Mouse (Mus musculus): ENCODE measurements at regions not wholly inside any gene's neighbourhood (a gene's known extent, or its start where the extent isn't known, plus 50 kb on each side); places are given as distances from the start of the nearest gene placed in this dataset.

DNA sequence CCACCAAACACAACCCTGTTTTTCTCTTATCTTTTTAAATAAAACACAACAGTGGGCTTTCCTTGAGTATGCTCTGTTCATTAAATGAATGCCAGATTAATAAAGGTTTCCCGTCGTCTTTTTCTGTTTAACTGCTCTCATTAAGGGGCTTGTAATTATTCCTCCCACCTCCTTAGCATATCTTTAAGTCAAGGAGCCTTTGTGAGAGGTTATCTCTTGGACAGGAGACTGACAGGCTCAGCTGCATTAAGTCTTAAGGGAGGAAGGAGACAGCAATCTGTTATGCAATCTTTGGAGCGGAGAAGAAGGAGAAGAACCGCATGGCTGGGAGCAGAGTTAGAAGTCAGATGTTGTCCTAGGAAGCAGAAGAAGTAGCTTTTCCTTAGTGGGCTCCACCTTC, 111.3 kb upstream of the Syt6 start:
- DNase-seq (ENCODE audit: low spot score) = no peak

DNA sequence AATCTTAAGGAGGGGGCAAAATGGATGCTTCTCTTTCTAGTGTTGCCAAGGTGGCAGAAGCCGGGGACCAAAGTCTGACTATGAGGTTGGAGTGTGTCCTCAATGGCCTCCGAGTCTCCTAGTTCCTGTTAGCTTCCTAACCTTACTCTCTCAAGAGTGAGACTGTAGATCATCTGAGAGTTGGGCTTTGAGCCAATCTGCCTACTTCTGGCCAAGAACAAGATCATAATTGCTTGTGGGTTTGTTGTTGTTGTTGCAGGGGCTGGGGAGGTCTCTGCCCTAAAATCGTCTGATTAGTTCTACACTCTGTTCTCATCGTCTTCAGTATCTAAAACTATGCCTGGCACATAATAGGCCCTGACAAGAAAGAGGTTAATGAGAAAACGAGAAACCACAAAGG, 110.8 kb upstream of the Syt6 start:
- no peak for DNase-seq (ENCODE audit: low spot score)

DNA sequence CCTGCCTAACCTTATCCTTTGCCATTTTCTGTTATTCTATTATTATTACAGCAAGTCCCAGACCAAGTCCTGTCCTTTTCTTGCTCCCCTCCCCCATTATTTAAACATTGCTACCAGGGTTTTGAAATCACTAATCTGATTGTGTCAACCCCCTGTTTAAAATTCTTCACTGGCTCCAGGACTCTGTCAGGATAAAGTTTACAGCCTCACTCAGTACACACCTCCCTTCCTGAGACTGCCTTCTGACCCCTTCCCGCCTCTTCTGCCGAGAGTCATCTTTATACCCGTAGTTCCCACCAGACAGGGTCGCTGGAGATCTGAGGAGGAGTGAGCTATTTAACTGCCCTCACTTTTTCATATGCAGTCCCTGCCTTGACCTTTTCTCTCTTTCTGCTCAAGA, 110.3 kb upstream of the Syt6 start:
- no peak for DNase-seq (ENCODE audit: low spot score)

DNA sequence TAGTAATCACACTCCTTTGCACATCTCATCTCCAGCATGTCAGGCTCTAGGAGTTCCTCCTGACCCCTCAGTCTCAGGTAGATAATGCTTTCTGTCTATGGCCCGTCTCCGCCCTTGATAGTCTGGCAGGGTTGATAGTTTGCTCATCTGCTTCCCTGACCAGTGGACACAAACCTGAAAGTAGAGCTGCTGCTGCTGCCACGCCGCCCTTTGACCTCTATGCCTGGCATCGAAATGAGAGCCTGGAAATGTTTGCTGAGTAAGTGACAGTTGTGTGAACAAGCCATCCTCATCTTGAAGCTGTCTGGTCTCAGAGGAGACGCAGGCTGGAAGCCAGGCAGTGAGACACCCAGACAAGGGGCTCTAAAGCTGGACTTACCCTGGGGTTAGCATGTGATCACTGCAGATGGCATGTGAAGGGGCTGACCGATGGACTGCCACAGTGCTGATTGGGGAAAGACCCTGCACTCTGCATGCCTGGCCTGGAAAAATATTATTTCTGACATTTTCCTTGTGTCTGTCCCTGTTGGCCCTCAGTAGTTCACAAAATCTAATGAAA, 109.8 kb upstream of the Syt6 start:
- no peak for DNase-seq (ENCODE audit: low spot score)

DNA sequence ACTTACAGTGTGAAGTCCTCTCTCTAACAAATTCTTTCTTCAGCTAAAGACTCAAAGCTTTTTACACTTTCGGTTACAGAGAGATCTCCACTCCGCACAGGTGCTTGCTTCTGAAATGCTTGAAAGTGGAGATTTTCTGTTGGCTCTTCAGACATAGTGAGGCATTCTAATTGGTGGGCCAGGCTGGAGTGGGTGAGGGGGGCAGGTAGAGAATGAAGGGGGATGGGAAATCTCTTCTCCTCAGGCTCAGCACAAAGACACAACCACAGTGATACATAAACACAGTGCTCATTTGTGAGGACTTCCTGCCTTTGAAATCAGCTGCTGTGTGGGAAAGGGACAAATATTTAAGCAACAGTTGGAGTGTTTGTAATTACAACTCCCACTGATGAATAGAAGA, 109.1 kb upstream of the Syt6 start:
- DNase-seq (ENCODE audit: low spot score) = peak; percentile 65

DNA sequence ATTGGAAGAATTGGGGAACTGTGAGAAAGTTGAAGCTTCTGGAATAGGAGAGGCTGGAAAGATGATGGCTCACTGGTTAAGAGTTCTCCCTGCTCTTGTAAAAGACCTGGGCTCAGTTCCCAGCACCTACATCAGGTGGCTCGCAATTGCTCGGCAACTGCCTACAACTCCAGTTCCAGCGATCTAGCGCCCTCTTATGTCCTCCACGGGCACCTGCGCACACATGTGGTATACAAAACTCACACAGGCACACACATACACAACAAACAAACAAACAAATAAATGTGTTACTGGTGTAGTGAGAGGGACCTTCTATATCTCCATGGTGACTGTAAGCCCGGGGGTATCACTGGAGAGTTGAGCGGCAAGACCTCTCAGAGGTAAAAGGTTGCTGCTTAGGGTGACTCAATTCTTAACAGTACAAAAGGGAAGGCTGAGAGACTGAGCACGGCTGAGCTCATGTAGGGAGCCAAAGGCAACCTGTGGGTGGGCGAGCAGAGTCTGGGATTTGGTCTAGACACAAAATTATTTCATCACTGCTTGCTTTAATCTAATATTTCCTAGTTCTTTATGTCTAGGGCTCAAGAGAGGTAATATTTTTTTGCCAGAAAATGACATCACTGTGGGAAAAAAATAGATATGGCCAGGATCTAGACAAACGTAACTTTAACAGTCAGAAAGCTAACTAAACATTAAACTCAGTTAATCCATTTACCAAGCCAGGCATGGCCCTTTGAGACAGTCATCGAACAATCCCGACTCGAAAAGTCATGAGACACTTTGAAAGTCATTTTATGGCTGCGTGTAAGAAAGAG, 104.2 kb upstream of the Syt6 start:
- no peak for DNase-seq (ENCODE audit: low spot score)

DNA sequence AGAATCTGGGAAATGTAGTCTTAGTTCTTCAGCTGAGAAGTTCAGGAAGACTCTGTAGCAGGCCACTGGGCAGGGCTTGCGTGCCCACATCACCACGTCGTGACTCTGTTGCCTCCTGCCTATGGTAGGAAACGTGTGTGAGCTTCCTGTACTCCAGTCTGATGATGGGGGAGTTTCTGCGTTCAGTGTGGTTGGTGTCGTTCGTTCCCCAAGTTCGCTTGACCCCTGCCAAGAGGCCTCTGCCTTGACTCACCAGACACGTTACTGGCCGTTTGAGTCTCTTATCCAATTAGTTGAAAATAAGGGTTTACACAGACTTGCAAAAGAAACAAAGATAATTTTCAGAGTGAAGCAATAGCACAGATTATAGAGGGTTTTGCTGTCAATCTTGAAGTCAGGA, 102.4 kb upstream of the Syt6 start:
- no peak for DNase-seq (ENCODE audit: low spot score)

DNA sequence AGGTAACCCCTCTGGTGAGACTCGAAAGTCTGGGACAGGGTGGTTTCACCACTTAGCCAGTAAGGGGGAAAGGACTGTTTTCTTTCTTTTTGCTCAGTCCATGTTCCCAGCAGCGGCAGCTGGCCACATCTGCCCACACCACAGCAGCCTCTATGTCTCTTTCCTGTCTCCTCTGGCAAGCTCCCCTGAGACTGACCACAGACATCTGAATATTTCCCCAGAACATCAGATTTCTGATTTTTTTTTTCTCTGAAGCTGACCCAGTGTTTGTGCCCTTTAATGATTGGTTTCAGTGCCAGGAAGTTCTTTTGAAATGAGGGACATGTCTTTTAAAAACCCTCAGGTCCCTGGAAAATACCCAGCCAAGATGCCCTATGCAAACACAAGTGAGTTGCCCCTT, 101.7 kb upstream of the Syt6 start:
- no peak for DNase-seq (ENCODE audit: low spot score)

DNA sequence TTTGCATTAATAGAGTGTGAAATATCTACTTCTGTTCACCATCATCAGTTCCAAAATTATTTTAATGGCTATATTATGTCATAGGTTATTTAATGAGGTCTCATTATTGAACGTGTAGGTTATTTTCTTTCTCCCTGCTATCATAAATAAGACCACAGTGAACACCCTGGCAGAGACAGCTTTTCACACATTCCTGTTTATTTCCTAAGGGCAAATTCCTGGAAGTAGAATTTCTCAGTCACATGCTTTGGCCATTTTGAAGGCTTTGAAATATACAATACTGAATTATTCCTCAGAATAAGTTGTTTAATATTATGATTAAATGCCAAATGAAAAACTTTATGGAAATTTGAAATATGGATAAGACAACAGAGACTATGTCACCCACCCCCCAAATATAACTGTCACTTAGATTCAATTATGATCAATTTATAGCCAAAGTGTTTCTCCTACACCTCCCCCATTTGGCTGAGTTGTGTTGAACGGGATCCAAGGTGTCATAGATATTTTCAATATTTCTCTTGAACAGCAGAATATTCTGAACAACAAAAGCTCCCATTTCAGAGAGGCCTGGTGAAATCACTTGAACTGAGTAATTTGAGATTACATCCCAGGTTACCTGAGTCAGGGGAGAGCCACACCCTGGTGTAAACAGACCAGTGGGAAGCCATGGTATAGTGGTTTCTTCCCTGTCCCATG, 95.0 kb upstream of the Syt6 start:
- DNase-seq (ENCODE audit: low spot score) = no peak

DNA sequence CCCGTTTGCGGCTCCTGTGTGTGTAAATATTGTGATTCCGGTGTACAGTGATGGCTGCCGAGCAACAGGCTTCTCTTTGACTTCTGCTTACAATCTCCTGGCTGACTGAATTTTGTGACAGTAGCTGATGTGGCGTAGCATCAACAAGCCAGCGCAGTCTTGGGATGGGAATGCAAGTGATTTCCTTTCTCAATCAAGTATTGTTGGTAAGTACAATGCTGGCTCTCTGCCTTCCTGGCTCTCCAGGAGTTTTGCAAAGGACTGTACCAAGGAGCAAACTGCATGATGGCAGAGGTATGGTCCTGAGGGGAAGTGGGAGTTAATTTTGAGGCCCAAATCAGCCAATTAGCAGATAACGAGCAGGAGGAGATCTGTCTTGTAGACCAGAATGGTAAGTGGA, 94.4 kb upstream of the Syt6 start:
- DNase-seq (ENCODE audit: low spot score) = no peak

DNA sequence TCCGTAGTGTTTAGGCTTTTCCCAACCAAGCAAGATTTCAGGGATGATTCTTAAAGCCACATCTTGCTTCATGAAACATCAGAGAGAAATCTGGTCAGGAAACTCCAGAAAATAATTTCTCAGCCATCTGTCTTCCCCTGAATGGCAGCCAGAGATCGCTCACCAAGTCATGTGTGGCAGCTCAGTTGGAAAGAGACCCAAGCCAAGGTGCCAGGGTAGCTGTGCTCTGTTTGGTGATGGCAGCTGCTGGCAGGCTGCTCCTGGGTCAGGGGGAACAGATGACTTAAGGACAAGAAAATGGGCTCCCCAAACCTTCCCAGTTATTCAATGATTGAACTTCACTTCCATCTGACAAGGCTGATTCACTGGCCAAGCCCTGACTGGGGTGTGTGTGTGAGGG, 91.7 kb upstream of the Syt6 start:
- no peak for DNase-seq (ENCODE audit: low spot score)

DNA sequence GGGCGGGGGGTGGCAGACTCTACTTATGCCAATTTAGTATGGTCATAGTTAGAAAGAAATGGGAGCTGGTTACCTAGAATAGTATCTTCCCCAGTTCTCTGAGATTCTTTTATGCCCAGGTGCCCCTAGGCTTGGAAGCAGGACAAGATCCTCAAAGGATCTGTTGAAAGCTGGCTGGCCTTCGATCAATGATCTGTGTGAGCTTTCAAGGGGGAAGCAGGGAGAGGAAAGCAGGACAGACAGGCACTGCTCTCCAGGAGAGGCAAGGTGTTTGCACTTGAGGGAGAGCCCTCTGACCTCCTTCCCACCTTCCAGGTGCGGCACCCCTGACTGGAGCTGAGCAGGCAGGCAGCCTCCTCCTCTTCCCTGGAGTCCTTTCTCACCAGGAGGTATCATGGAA, 91.3 kb upstream of the Syt6 start:
- no peak for DNase-seq (ENCODE audit: low spot score)

DNA sequence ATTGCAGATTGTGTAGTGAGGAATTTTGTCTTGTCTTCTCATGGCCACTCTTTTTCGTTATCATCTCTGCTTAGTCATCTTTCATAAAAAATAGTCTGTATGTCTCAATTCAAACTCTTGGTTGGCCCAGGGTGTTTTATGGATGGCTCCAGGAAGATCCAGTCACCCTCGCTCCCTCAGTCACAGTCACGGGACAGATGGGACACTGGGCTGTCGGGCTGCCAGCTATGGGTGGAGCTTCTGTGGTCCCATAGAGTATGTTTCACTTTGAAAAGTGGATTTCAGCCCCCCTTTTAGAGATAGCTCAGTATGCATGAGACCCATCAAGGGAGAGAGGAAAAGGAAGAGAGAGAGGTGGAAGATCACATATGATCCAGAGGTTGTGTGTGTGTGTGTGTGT, 85.2 kb upstream of the Syt6 start:
- no peak for DNase-seq (ENCODE audit: low spot score)

DNA sequence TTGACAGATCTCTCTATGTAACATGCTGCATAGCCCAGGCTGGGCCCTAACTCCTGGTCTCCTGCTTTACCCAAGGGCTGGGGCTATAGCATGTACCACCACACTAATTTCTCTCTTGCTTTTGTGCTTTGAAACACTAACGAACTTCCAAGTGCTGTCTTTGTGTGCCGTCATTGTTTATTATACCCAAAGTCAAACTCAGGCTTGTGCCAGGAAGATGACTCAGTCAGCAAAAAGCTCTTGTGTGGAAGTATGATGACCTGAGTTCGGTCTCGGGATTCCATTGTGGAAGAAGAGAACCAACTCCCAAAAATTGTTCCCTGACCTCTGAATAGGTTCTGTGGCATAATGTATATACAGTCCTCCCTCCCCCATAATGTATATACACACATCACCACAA, 84.1 kb upstream of the Syt6 start:
- DNase-seq (ENCODE audit: low spot score) = no peak

DNA sequence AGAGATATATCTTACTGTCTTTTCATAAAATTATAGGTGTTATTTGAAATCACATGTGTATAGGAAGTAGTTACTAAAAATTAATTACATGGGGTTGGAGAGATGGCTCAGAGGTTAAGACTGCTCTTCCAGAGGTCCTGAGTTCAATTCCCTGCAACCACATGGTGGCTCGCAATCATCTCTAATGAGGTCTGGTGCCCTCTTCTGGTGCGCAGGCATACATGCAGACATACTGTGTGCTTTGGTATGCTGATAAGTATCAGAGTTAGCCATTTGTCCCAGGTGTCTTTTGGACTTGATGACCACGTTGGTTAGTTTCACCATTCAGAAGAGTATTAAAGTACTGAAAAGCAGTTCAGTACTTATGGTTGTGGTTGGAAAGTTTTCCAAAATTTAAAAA, 82.8 kb upstream of the Syt6 start:
- DNase-seq (ENCODE audit: low spot score) = no peak

DNA sequence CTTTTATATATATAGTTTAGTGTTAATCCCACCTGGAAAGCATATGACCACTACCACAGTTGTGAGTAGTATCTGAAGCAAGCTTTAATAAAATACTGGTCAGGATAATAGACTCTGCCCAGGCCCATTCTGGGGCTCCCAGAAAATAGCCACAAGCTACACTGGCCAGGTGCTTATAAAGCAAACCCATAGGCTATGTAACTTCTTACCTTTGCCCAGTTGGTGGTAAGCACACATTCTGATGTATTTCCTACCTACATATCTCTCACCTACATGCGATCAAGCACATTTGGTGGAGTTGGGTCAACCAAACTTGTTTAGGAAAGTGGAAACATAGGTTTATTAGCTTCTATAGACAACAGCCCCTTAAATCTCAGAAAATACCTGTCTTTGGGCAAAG, 81.4 kb upstream of the Syt6 start:
- no peak for DNase-seq (ENCODE audit: low spot score)

DNA sequence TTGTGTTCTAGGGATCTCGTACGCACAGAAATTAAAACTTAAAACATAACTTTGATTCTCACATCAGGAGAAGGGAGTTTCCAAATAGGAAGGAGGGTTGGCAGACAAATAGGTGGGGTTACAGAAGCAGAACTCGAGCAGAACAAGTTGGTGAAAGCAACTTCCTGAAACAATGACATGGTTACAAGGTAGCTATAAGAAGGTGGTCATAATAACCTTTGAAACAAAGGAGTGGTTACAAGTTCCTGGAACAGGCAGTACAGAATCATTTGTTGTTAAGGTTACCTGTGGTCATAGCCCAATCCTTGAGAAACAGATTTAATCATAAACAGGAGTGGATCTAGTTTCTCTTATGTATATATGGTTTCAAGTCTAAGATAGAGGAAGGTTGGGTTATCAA, 81.0 kb upstream of the Syt6 start:
- DNase-seq (ENCODE audit: low spot score) = no peak

DNA sequence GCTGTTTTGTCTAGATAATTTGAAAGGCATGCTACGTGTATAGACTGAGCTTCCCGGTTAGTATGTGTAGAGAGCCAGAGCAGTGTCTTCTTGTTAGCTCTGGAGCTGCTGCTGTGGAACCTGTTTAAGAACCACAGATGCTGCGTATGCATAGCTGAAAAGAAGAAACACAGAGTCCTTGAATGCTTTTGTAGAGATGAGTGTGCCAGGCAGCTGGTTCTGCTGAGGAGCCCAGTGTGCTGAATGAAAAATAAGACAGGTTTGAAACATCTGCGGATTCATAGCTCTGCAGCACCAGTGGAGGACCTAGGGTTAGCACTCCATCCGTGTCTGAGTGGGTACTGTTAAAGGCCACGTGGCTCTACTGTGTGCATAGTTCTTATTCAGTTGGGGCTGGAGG, 78.9 kb upstream of the Syt6 start:
- no peak for DNase-seq (ENCODE audit: low spot score)

DNA sequence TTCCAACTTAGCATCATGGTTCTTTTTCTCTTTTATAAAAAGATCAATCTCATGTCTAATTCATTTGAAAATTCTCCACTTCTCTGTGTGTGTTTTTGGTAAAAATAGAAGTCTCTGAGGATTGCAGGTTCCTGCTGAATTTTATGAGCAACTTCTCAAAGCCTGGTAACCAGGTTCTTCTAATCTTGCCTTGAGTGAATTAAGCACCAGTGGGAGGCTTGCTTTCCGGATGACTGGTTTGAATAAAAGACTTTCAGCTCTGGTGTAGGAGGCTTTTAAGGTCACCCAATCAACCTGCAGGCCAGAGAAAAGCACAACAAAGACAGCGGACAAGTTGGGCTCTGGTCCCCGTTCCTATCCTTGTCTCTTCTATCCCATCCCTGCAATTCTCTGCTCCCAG, 78.3 kb upstream of the Syt6 start:
- DNase-seq (ENCODE audit: low spot score) = no peak

DNA sequence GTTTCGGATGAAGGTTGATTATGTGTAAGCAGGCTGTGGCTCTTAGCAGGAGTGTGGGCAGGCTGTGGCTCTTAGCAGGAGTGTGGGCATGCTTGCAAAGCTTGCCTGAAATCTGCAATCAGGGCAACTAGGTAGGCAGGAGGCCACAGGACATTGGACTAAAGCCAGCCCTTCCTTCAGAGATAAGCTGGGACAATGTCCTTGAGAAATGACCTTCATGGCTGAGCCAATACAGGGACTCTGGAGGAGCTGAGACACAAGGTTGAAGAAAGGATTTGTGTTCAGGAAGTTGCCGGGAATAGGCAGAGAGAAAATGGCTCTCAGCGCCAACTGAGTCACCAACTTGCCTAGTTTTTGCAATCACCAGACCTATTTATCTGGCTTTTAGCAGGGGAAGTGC, 77.3 kb upstream of the Syt6 start:
- DNase-seq (ENCODE audit: low spot score) = no peak

DNA sequence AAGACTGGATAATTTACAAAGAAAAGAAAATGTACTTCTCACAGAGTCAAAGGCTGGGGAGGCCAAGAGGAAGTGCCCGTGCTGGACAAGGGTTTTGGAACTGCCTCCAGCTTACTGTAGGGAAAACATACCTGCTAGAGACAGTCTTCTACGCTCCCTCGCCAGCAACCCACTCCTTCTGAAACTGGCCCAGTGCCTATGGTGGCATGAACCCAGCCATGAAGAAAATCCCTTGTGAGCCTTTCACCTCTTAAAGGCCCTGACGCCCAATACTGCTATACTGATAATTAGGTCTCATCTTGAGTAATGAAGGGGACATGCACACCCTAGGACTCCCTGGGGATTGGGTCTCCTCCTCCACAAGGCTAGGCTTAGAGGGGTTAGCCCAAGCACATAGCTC, 76.6 kb upstream of the Syt6 start:
- DNase-seq (ENCODE audit: low spot score) = no peak

DNA sequence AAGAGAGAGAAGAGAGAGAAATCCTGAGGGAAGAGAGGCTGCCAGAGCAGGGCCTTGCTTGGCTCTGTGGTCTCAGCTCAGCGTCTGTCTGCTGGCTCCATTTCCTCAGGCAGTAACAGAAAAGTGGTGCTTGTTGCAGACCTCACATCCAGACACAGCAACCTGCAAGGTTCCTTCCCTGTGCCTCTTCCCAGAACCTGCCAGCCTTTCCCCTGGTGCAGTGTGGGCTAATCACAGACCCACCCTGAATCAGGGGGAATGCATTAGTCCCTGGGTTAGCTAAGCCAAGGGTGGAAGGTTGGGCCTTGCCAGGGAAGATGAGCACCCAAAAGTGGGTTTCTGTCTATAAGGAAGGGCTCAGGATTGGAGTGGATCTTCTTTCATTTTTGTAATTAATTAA, 75.2 kb upstream of the Syt6 start:
- no peak for DNase-seq (ENCODE audit: low spot score)

DNA sequence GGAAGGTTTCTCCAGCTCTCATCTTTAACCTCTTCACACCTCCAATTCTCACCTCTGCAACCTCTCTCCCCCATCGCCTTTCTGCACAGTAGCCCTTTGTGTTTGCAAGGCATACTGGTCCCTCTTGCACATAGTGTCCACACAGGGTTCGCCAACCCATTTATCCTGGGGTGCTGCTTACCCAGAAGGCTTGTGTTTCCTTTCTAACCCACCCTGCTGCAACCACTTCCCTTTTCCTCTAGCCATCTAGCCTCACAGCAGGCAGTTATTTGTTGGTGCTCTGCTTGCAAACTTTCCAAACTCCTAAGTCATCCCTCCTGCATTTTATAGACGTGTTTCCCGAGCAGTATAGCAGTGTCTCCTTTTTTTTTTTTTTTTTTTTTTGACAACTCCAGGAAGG, 74.7 kb upstream of the Syt6 start:
- peak; percentile 35 for DNase-seq (ENCODE audit: low spot score)

All from thymus, postnatal 0 days (tissue).